Mouse (Mus musculus) A20 (cell line): ENCODE data around the gene Ugt2b38.
"Not testable (repeated sequence)": the region's sequence is repeated elsewhere in the genome, so short reads cannot be mapped to it uniquely, and the experiment has no call there.

Experiments
- DNase-seq: peaks from one replicate; pipeline ENCODE4 v3.0.0-alpha.2; 2011; ENCODE audit warnings: low read depth, low spot score

Gene Ugt2b38

DNA sequence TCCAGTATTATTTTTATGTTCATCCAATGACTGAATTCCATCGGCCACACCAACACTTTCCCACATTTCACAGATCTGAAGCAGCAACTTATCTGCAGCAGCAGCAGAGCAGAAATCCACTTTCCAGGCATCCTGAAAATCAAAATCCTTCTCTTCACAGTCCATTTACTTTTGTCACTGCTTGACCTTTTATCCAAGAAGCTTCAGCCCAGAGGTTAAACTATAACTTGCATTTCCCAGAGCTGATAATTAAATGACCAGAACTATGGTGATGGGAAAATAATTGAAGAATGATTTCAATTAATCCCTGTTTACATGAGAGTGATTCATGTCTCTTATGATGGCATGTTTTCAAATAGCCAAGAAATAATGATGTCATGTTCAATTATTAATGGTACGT, at the start of gene Ugt2b38:
TSS of gene Ugt2b38 (minus strand) at position 163 of the 400 bp plus-strand sequence.
- DNase-seq: not testable (repeated sequence)

DNA sequence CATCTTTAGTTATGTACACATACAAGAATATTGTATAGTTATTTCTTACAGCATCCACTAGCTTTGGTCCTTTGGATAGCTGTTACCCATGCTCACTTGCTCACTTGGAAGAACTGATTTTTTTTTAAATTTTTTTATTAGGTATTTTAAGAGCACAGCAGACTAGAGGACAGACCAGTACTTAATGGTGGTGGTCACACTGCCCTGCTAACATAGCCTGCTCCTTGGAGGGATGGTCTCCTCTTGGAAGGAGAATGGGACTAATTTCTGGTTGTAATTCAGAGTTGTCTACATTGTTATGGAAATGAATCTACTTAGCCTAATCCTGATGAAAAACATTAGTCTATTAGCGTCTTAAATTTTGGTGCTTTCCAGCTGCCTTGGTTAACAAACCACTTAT, 34.8 kb upstream of the Ugt2b38 start:
- DNase-seq: no peak

DNA sequence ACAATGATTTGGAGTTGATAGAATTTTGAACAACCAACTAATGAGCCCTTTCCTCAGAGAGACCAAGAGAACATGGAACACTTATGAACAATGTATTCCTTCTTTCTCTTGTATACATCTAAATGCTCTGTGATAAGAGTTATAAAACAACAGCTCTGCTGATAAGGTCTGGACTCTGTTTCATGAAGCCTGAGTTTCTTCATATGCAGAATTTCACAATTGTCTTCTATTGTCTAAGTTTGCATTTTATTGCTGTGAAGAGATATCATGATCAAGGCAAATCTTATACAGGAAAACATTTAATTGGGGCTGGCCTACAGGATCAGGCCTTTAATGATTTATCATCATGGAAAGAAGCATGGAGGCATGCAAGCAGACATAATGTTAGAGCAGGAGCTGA, 33.7 kb upstream of the Ugt2b38 start:
- DNase-seq: no peak

DNA sequence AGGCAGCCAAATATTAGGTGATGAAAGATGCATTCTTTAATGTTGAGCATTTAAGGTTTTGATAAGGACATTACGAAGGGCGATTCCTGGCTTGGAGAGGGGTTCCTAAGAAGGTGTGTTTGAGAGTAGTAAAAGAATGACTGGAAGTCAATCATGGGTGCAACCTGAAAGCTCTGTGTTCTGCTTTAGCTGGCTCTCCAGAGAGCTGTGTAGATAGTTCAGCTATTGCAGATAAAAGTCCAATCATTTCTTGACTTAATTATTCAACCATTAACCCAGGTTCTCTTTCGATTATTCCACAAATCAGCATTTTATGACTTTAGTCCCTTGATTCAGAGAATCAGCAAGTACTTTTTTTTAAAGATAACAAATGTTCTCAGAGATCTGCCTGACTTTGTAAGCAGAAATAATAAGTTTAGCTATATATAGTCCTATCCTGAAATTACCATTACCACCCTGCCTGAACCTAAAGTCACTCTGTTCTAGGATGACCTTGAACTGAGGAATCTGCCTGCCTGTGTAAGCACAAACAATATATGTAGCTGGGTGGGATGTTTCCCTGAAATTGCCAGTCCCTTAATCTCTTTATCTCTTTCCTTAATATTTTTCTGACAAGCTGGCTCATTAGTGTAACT, 32.3 kb upstream of the Ugt2b38 start:
- no peak for DNase-seq

DNA sequence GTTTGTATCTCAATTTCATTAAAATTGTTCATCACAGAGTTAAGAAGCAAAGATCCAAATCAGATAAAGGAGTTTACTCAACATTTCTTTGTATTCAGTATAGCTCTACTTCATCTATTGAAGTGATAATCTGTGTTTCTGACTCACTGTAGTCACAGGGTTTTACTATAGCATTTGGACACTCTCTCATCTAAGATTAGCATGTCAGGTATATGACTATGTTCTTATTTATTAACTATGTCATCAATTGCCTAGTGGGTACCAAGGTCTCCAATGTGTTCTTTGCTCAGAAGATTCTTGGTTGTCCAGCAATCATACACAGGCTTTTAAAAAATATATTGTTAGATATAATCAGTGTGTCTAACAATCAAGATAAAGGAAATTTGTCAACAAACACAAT, 31.5 kb upstream of the Ugt2b38 start:
- DNase-seq: no peak

DNA sequence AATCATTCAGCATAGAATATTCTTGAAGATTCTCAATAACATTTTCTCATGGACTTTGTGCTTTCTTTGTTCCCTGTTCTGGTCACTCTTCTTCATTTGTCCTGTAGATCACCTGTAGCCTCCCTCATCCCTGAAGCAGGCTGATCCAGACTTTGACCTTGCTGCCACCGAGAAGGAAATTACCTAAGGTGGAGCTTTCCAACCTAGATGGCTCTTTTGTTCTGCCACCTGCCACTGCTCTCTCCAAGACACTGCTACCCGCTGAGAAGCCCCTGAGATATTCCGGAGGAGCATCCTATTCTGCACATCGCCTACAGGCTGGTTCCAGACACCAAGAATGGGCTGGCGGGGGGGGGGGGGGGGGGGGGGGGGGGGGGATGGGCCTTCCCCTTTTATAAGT, 28.5 kb upstream of the Ugt2b38 start:
- DNase-seq: not testable (repeated sequence)

DNA sequence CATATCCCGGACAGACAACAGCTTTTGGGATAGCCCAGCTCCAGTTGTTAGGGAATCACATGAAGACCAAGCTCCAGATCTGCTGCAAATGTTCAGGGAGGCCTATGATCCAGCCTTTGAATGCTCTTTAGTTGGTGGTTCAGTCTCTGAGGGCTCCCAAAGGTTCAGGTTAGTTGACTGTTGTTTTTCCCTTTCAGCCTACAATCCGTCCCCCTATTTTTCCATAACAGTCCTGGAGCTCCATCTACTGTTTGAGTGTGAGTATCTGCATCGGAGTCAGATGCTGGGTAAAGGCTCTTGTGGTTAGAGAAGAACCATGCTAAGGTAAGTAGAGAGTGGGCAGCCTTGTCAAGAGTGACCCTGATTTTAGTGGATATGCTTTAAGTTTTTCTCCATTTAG, 12.3 kb upstream of the Ugt2b38 start:
- DNase-seq: peak; percentile 14

DNA sequence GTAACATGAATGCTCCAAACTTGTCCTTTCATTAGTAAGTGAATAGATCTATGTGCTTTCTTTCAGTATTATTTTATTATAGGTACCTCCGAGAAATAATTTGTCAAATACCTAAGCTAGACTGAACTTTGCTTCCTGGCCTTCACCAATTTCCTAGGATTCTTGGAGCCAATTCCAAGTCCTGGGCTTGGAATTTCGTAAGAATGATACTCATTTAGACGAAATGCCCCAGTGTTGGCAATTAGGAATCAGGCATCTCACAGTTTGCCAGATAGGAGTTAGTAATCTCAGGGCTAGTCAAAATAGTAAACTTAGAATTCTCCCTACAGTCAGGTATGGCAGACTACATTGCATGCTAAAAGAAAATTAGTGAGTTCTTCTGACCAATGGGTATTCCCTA, 1.7 kb upstream of the Ugt2b38 start:
- DNase-seq: no peak

DNA sequence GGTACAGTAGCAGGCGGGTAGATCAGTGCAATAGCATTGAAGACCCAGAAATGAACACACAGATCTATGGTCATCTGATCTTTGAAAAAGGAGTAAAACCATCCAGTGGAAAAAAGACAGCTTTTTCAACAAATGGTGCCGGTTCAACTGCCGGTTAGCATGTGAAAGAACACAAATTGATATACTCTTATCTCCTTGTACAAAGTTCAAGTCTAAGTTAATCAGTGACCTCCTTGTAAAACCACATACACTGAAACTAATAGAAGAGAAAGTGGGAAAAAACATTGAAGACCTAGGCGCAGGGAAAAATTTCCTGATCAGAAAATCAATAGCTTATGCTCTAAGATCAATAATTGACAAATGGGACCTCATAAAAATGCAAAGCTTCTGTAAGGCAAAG, 27.0 kb downstream of the Ugt2b38 start:
- no peak for DNase-seq

DNA sequence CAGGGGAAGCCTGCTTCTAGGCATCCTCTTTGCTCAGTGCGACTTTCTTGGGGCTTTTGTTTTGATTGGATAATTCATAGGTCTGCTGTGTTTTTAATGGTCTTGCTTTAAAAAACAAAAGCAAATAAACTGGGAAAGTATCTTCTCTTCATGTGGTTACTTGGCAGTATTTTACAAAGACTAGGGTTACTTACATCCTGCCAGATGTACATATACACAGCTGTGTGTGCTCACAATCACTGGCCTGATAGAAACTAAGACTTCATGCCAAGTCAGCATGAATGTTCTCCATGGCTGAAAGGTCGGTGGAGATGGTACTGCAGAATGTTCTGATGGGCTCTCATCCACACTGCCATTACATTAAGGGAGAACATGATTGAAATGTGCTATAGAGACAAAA, 33.2 kb downstream of the Ugt2b38 start:
- no peak for DNase-seq

DNA sequence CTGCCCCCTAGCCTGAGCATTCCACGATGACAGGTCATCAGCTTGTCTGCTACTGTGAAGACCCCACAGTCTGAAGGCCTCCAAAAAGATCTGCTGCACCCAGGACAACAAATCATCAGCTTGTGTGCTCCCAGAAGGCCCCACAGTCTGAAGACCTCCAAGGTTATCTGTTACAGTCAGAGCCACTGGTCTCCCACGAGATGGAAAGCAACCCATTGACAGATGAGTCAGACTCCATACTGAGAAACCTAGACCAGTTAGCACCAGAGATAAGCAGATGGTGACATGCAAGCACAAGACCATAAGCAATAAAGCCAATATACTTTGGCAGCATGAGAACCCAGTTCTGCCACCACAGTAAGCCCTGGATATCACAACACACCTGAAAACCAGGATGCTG, 43.8 kb downstream of the Ugt2b38 start:
- DNase-seq: no peak

DNA sequence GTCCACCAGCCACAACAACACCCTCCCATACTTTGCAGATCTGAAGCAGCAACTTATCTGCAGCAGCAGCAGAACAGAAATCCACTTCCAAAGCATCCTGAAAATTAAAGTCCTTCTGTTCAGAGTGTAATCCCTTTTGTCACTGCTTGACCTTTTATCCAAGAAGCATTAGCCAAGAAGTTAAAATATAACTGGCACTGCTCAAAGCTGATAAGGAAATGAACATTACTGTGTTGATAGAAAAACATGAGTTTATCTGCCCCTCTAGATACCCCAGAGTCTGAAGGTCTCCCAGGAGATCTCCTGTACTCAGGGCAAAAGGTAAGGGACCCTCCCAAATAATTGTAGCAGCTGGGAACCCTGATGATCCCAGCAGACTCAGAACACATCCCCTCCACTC, 44.2 kb downstream of the Ugt2b38 start:
- no peak for DNase-seq

DNA sequence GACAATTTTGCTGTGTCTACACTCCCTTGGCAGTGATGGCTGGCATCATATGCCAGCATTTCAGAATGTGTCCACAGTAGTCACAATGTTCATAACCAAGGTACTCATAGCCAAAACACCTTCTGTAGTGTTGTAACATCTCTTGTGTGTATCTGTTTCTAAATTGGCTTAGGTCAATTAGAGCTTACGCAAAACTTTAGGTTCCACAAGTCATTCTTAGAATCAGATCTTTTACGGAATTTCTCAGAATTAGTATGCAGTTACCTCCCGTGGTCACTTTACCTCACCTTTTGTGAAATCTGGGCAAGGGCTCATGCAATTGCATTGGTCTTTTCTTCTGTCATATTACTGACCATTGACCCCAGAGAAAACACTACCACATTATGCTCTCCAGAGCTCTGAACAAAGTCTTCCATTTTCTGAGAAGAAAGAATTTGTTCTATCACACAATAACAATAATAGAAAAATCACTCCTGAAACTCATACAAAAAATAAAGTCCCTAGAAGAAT, 48.1 kb downstream of the Ugt2b38 start:
- DNase-seq: no peak

DNA sequence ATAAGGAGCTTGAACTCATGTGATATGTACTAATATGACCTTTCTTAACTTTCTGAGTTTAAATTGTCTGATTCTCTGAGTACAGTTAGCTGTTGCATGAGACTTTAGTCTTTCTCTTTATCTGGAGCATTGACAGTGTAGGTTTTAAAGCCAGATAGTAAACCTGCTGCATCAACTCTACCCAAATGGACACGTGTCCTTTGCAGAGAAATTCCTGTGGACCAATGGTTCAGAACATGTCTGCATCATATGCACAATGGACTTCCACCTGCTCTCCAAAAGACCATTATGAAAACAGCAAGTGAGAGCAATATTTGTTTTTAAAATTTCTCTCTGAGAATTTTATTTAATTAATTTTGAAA, 50.5 kb downstream of the Ugt2b38 start:
- DNase-seq: no peak

DNA sequence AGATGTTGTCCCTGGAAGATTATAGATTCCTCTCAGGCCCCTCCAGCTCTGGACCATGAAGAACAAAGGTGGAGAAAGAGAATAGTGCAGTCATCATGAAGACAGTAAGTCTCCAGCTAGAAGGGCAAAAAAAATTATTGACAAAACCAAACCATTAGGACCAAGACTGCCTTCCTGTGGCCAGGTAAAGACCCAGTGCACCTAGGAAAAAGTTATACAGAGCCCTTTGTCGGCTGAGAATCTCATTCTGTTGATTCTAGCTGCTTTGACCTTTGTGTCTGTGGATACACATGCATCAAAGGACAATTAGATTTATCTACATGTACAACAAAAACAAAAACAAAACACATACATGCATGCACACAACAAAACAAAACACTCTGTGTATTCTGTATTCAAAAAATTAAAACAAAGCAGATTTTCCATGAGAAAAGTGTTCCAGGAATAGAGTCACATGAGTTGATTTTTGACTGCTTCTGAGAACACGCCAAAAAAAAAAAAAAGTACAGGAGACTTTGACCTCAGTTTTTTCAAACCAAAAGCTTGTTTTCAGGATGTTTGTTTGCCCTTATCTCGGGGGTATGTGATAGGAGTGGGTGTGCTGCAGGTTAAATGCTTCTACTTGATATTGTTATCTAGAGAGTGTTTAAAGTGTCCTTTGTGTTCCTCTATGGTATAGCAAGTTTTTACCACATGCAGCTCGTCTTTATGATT, 51.1 kb downstream of the Ugt2b38 start:
- DNase-seq: not testable (repeated sequence)
